Comparison of ENCODE assay signal across 9 mouse cellular contexts in genomic region chr9:91364971-91365501, GRCm38 (mm10). TPM values are rescaled to one million over a fixed set of nuclear protein-coding genes. Genes with fewer than 3 reads are reported as not detected.
A peak's percentile ranks its signal among the peaks of the same experiment; 100 is the strongest.
DNase-seq lines count a peak whose midpoint lies in the region; ATAC-seq lines count a peak whose summit lies in the region.
"Had no signal": no experiment of that assay in that cellular context is flagged by ENCODE, and none has a peak within 500 bp of the region (broad histone marks: within the 10 kb centered on the region; RNA-seq: fewer than 3 reads in every experiment).

No protein-coding gene starts in this region.

- H3K4me1 ChIP-seq in kidney, embryonic 15.5 days, result peaks cover 26% of the 10 kb centered on the region
- H3K4me1 ChIP-seq in hindbrain, embryonic 13.5 days (replicated peaks), result peaks cover 6% of the 10 kb centered on the region; the same call in 1 of the 2 replicates
- H3K4me1 ChIP-seq in midbrain, embryonic 15.5 days, result peaks cover 7% of the 10 kb centered on the region; the same call in 1 of the 2 replicates

- WGBS in kidney, embryonic 15.5 days, result under 1% methylated on average over 42 of the region's 42 CpGs
- under 1% methylated on average over 42 of the region's 42 CpGs for WGBS in hindbrain, embryonic 13.5 days
- WGBS in midbrain, embryonic 15.5 days, result under 1% methylated on average over 41 of the region's 42 CpGs

- H3K9me3 ChIP-seq in kidney, embryonic 15.5 days (replicated peaks), result no peaks in the 10 kb centered on the region
- H3K9me3 ChIP-seq in hindbrain, embryonic 13.5 days, result no peaks in the 10 kb centered on the region
- no peaks in the 10 kb centered on the region for H3K9me3 ChIP-seq in midbrain, embryonic 15.5 days

- DNase-seq in kidney, postnatal 10 days, result no peak
- peak; percentile 83 to 85 for DNase-seq in cerebellum, postnatal 10 days
- DNase-seq in kidney, postnatal 14 days, result no peak
- no peak for DNase-seq in layer of hippocampus, adult 11-12 months (ENCODE audit: low spot score)

- no peak overlapping the region for H3K27ac ChIP-seq in kidney, embryonic 15.5 days
- H3K27ac ChIP-seq in hindbrain, embryonic 13.5 days, result peak overlapping the region; percentile 97
- H3K27ac ChIP-seq in midbrain, embryonic 15.5 days, result peak overlapping the region; percentile 87

- peak; percentile 67 for ATAC-seq in kidney, embryonic 15.5 days (replicated peaks; ENCODE audit: low FRiP score)
- peak; percentile 30 for ATAC-seq in hindbrain, embryonic 13.5 days (ENCODE audit: low FRiP score)
- peak; percentile 61 for ATAC-seq in midbrain, embryonic 15.5 days (replicated peaks)
- ATAC-seq in inflammation-experienced regulatory T-cells, adult 6 months, result no peak
- ATAC-seq: Patski had no signal

- peaks cover 95% of the 10 kb centered on the region for H3K27me3 ChIP-seq in kidney, embryonic 15.5 days
- peaks cover 68% of the 10 kb centered on the region for H3K27me3 ChIP-seq in hindbrain, embryonic 13.5 days
- H3K27me3 ChIP-seq in midbrain, embryonic 15.5 days (replicated peaks), result peaks cover 25% of the 10 kb centered on the region

- H3K9ac ChIP-seq in kidney, embryonic 15.5 days, result no peak overlapping the region
- H3K9ac ChIP-seq in hindbrain, embryonic 13.5 days, result peak overlapping the region; percentile 96
- H3K9ac ChIP-seq in midbrain, embryonic 15.5 days, result peak overlapping the region; percentile 55

- H3K4me3 ChIP-seq in kidney, embryonic 15.5 days (replicated peaks), result peak overlapping the region; percentile 24
- peak overlapping the region; percentile 71 for H3K4me3 ChIP-seq in hindbrain, embryonic 13.5 days
- peak overlapping the region; percentile 51 for H3K4me3 ChIP-seq in midbrain, embryonic 15.5 days

- H3K36me3 ChIP-seq in kidney, embryonic 15.5 days, result no peaks in the 10 kb centered on the region
- no peaks in the 10 kb centered on the region for H3K36me3 ChIP-seq in hindbrain, embryonic 13.5 days
- H3K36me3 ChIP-seq in midbrain, embryonic 15.5 days (replicated peaks), result no peaks in the 10 kb centered on the region

- peak overlapping the region; percentile 42 for H3K4me2 ChIP-seq in kidney, embryonic 15.5 days
- H3K4me2 ChIP-seq in hindbrain, embryonic 13.5 days, result peak overlapping the region; percentile 51
- H3K4me2 ChIP-seq in midbrain, embryonic 15.5 days, result peak overlapping the region; percentile 45

RNA-seq across cellular contexts. Expression of gene Zic1, which starts 0.6 kb away (rescaled TPM):
- not detected in 2 replicates for polyA plus RNA-seq in kidney, embryonic 15.5 days (2015; fragmentation: Nextera tagmentation; extraction: Ambion mirVana)
- polyA plus RNA-seq in hindbrain, embryonic 13.5 days (2015; fragmentation: Nextera tagmentation; extraction: Ambion mirVana), result 13.7 and 21.3 TPM in 2 replicates
- polyA plus RNA-seq in midbrain, embryonic 15.5 days (2015; fragmentation: Nextera tagmentation; extraction: Ambion mirVana), result 10.0 and 11.6 TPM in 2 replicates
- not detected for polyA plus RNA-seq in inflammation-experienced regulatory T-cells, adult 6 months (2017; shearing (Covaris generic))
- polyA plus RNA-seq: Patski had no signal

RNA-seq across cellular contexts. Expression of gene Zic4, which starts 2.8 kb away (rescaled TPM):
- polyA plus RNA-seq in kidney, embryonic 15.5 days (2015; fragmentation: Nextera tagmentation; extraction: Ambion mirVana), result not detected in 2 replicates
- polyA plus RNA-seq in hindbrain, embryonic 13.5 days (2015; fragmentation: Nextera tagmentation; extraction: Ambion mirVana), result 42.7 and 58.2 TPM in 2 replicates
- polyA plus RNA-seq in midbrain, embryonic 15.5 days (2015; fragmentation: Nextera tagmentation; extraction: Ambion mirVana), result 53.1 and 59.1 TPM in 2 replicates
- polyA plus RNA-seq in inflammation-experienced regulatory T-cells, adult 6 months (2017; shearing (Covaris generic)), result not detected
- polyA plus RNA-seq: Patski had no signal

Comparison
In these comparisons a context has a peak if more than half of its experiments do, and no peak if none do; other contexts are left out.
1. DNase-seq: peak in cerebellum, postnatal 10 days (2 of 2); none in kidney, postnatal 10 days (single experiment), kidney, postnatal 14 days (single experiment) and layer of hippocampus, adult 11-12 months (single experiment).
2. RNA of gene Zic1, which starts 0.6 kb away (polyA plus RNA-seq): 13.7 to 21.3 TPM in hindbrain, embryonic 13.5 days and 10.0 to 11.6 TPM in midbrain, embryonic 15.5 days; not detected in kidney, embryonic 15.5 days and not detected in inflammation-experienced regulatory T-cells, adult 6 months; every median in the first group is over 10 times any median in the second.
3. RNA of gene Zic4, which starts 2.8 kb away (polyA plus RNA-seq): 53.1 to 59.1 TPM in midbrain, embryonic 15.5 days and 42.7 to 58.2 TPM in hindbrain, embryonic 13.5 days; not detected in kidney, embryonic 15.5 days and not detected in inflammation-experienced regulatory T-cells, adult 6 months; every median in the first group is over 10 times any median in the second.
4. Peak in every context shown above with its lines, with median percentiles within 50 percentile points of each other: H3K4me2 ChIP-seq and H3K4me3 ChIP-seq.